Mouse (Mus musculus): Measurements from ENCODE around the gene Ccn1. TPM values are rescaled to one million over a fixed set of nuclear protein-coding genes. Genes with fewer than 3 reads are reported as not detected.

The Ccn1 gene
- total RNA-seq (2021), result 10 to 100 TPM; 18.1 to 23.3 TPM
- long read RNA-seq, experiment 1, transcript Ccn1-201 (5 exons, 2,019 nt), result major isoform, 6 of 10 reads
- long read RNA-seq, experiment 1, partial matches to known transcripts, result 1 of 10 reads
- long read RNA-seq, experiment 1, other reads (novel, unspliced or antisense), result 3 of 10 reads
- long read RNA-seq, experiment 2, transcript Ccn1-201 (5 exons, 2,019 nt), result major isoform, 14 of 22 reads
- long read RNA-seq, experiment 2, partial matches to known transcripts, result 3 of 22 reads
- long read RNA-seq, experiment 2, other reads (novel, unspliced or antisense), result 5 of 22 reads

DNA sequence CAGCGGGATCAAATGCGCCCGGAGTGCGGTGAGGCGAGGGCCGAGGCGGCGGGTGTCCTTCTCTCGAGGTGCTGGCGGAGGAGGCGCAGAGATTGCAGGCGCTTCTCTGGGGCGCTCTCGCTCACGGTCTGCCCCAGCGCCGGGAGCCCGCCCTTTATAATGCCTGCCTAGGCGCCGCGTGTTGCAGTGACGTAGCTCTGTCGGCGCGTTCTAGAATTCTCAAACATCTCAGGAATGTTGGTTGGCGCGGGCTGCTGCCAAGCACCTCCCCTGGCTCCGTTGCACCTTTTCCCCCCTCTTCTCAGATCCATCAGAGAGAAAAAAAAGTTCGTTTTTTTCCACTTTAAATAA is at the start of gene Ccn1:
Gene Ccn1, minus strand, starts transcription at position 130 of the 351 bp plus-strand sequence.
- intact Hi-C loops (cut with DNase I), result loop anchor here (5.0 to 10.0 kb wide), 2 partner anchors 77 to 255 kb away; no protein-coding TSS in a partner anchor
- DNase-seq, result peak; percentile 81 to 83

DNA sequence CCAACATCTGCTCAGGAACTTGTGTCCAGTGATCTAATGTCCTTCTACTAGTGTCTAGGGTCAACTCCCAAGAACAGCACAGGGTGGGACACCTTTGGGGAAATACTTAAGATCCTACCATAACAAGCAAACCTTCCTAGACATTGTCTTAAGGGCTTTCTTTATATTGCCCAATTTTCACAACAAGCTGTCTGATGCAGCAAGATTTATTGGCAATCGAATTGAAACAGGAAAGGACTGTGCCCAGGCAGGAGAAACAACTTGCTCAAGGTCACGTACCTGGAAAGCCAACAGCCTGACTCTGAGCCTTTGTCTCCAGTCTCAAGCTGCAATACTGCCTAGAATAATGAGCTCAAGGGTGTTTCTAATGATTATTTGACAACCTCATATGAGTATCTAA is 43.6 kb upstream of the Ccn1 start:
- intact Hi-C loops (cut with DNase I), result no loop called here
- no peak for DNase-seq

DNA sequence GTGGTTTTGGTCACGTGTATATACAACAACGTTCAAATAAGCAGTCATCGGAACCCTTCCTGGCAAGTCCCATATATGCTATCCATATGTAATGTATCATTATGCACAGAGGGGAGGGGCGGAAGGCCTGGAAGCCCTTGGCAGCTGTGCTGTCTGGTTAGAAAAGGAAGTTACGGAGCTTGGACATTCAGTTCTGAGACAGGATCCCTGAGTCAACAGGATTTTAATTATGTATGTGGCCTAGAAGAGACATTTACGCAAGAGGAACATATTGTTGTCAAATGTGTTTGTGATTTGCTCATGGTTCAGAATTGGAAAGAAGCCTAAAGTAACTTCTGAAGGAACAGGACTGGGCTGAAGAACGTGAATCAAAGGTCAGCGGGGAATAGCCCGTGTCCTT is 42.3 kb upstream of the Ccn1 start:
- DNase-seq, result no peak

DNA sequence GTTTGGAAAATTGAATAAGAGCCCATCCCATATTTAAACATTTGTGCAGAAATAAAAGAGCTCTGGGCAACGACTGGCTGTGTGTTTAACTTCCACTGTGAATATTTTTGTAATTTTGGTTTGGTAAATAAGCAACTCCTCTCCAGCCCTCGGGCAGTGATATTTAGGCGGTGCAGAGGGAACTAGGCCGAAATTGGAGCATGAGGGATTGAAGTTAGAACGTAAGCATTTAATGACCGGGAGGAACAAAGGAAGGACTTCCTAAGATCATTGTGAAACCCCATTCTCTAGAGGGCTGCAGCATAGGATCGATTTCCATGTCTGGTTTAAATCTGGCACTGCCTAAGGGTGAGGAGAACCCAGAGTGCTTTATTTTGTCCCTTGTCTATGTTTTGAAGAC is 41.6 kb upstream of the Ccn1 start:
- intact Hi-C loops (cut with DNase I), result no loop called here
- DNase-seq, result no peak

More for the DNA sequence above, 42.3 kb upstream of the Ccn1 start:
- intact Hi-C loops (cut with DNase I), result no loop called here

DNA sequence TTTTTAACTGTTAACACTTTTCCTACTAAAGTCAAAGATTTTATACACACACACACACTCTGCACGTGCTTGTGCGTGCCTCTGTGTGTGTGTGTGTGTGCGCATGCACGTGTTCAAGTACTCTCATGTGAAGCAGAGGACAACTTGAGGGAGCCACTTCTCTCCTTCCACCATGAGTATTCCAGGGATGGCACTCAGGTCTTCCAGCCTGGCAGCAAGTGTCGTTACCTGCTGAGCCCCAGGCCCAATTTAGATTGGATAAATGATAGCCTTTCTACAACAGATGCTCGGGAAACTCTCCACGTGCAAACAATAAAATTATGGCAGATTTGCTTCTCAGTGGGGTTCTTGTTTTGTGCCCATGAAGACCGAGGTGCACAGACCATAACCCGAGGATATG is 39.5 kb upstream of the Ccn1 start:
- intact Hi-C loops (cut with DNase I), result no loop called here
- DNase-seq, result no peak

DNA sequence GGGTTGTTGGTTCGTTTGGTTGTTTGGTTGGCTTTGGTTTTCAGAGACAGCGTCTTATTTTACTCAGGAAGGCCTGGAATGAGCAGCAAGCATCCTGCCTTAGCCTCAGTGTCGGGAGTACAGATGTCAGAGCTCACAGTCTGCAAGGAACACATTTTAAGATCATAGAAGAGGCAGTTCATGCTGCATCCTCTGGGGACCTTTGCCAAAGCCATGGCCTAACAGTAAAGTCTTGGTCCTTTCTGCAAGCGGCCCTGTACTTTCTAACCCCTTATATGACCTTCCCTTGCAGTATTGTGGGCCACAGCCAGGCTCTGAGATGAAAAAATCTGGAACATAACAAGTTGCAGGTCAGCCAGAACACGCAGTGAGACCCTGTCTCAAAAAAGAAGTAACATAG is 38.1 kb upstream of the Ccn1 start:
- no peak for DNase-seq
- intact Hi-C loops (cut with DNase I), result no loop called here

DNA sequence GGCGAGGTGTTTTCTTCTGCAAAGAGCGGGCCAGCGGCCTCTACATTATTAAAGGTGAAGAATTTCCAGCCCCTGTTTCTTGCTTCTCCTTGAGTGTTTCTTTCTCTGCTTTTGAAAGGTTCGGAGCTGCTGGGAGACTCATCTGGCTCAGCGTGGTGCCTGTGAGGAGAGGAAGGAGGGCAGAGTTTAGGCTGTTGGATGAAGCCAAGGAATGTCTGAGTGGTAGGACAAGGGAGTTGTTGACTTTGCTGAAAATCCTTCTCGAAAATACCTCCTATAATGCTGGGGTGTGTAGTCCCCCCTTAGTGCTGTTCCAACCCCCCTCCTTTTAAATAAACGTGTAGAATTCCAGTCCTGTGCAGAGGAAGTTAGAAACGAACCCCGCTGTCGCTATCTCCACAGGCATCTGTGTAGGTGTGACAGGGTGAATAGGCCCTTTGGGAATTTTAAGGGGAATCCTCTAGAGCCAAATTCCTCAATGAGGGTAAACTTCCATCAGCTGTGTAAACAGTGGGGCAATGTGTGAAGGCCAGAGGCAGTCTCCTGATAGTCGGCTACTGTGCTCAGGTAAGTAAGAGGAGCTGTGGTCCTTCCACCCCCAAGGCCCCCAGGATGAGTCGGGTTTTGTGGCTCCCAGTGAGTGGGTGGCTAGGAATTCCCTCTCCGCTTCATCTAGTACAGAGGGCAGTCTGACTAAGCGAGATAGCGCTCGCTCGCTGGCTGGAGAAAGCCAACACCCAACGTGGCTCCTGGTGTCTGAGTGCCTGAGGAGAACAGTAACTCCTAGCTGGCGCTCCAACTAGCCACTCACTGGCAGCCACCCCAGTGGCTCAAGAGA is 35.0 kb upstream of the Ccn1 start:
- intact Hi-C loops (cut with DNase I), result no loop called here
- peak; percentile 33 to 46 for DNase-seq

DNA sequence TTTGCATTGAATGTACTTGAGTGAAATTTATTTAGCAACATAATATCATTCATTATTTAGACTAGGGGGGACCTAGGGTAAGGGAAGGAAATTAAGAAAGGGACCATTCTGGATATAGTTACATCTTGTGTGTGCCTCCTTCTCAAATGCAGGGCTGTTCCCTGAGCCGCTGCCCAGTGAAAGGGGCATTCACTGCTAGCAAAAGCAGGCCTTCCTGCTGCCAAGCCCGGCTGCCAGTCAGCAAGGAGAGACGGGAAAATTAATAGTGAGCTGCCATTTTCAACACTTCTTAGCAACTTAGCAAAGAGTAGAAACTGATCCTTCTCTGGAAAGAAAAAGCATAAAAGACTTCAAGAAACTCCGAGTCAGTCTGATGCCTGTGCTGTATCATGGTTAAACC is 34.4 kb upstream of the Ccn1 start:
- intact Hi-C loops (cut with DNase I), result no loop called here
- no peak for DNase-seq

DNA sequence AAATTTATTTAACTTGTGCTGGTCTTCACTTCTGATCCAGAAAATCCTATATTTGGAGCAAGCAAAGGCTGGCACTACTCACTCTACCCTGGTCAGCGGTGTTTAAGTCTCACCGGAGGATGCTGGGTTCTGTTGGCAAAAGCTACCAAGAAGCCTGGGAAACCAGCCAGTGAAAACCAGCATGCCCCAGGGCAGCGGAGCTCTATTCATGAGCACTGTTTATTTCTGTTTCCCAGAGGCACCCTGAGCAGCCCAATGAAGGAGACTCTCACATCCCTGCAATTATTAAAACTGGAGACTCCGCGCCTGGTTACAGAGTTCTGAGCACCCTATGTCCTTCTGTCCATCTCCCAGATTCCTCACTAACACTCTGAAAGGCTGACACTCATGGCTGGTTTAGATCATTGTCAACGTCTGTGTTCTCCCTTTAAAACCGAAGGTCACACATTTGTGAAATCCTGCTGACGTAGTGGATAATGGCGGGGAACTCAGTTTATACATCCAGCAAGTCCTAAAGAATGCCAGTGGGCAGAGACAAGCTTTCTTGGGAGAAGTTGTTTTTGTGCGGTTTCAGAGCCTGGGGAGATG is 31.7 kb upstream of the Ccn1 start:
- intact Hi-C loops (cut with DNase I), result no loop called here
- no peak for DNase-seq

DNA sequence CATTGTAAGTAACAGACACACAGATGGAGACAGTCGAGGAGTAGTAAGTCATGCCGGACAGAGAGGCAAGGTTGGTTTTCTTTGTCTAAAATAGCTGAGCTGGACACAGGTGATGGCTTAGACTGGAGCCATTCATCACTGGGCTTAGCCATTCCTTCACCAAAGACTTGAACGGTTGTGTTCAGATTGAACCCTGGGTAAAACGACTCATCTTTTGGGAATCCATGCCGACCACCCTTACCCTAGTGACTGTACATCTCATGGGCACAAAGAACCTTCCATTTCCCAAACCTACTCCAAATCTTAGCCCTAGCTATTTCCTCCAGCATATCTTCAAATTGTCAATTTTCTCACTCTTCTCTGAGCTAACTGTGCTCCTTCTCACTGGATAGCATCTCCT is 30.9 kb upstream of the Ccn1 start:
- no peak for DNase-seq
- intact Hi-C loops (cut with DNase I), result no loop called here

DNA sequence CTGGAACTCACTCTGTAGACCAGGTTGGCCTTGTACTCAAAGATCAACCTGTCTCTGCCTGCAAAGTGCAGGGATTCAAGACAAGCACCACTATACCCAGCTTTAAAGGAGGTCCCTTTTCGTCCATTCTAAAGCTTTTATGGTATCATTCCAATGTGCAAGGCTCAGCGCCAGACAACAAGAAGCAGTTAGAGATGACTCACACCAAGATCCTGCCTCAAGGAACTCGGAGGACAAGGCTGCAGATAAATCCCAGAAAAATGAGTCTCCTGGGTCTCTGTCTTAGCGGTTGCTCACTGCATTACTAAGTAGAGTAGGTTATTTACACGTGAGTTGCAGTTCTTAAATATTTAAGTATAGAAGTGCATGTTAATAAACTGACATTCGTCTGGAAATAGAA is 26.4 kb upstream of the Ccn1 start:
- intact Hi-C loops (cut with DNase I), result no loop called here
- DNase-seq, result no peak

DNA sequence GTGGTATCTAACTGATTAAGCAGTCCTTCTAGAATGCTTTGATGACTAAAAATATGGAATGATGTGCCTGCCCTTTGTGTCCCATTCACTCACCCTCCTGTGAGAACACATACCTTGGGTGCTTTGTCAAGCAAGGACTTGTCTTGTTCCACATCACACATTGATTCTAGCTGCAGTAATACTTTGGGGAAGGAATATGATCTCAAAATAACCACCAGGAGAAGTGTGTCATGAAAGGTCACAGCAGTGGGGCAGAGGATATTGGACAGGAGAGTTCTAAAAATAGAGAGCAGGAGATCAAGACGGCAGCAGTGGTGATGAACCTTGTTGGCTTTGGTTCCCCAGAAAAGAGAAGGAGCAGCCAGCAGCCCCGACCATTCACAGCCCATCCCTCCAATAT is 25.0 kb upstream of the Ccn1 start:
- intact Hi-C loops (cut with DNase I), result no loop called here
- no peak for DNase-seq

DNA sequence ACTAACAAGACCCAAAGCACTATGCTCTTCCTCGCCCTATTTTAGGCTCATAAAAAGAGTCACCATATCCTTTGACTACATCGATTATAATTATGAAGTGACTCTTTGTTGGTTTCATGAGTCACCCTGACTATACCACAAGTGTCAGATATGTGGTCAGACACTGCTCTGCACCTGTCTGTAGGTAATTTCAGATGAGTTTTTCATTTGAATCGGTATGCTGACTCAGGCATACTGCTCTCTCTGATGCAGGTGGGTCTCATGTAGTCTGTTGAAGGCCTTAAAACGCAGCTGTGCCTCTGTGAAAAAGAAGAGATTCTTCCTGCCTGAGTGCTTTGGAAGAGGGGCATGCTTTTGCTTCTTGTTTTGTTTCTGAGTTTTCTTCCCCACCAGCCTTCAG is 16.6 kb upstream of the Ccn1 start:
- DNase-seq, result no peak
- intact Hi-C loops (cut with DNase I), result no loop called here

DNA sequence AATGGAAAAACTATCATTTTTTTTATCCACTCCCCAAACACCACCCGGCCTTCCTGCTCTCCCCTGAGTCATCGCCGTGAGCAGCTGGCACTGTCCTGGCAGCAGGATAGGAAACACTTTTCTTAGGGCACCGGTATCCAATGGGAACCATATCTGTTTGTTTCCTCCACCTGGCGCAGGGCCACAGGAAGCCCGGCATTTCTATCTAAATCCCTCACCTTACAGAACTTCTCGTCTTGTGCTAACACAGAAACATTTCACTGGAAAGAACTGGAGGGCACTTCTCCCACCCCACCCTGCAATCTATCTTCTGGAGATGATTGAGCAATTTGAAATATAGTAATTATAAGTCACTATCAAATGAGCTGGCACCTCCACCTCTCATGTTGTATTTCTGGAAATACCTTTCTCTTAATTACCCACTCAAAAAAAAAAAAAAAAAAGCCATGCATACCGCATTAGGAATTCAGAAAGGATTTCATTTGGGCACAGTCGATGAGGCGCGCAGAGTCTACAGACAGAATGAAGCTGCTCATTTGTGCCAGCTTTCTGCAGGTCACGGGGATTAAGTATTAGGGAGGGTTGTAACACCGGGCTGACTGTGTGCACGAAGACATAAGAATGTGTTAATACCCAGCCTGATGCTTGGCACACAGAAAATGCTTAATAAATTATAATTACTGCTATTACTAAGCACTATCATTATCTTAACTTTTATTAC is 7.4 kb upstream of the Ccn1 start:
- DNase-seq, result no peak
- intact Hi-C loops (cut with DNase I), result no loop called here

DNA sequence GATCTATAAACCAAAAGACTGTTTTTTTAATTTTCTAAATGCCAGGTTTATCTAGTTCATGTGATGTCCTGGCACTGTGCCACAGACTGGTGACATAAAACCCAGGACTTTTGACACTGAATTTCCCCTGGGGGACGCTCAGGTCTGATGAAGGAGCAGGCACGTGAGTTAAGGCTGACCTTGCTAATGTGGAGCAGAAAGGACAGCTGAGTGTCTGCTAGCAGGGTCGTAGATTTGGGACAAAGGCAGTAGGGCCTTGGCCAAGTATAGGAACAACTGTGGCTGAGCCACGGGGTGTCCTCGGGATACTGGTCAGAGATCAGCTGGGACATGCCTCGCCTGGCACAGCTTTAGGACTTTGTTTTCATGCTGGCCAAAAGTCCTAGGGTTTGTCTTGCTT is 5.2 kb upstream of the Ccn1 start:
- DNase-seq, result no peak
- intact Hi-C loops (cut with DNase I), result no loop called here

DNA sequence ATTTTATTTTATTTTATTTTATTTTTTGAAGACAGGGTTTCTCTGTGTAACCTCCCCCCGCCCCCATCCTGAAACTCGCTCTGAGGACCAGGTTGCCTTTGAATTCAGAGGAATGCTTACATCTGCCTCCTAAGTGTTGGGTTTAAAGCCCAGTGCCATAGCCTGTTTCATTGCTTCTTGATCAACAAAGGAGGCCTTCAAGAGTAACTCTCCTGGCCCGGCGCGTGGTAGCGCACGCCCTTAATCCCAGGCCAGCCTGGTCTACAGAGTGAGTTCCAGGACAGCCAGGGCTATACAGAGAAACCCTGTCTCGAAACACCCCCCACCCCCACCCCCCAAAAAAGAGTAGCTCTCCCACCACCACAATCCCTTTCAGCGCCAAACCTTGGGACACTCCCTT is 4.2 kb upstream of the Ccn1 start:
- no peak for DNase-seq
- intact Hi-C loops (cut with DNase I), result no loop called here

DNA sequence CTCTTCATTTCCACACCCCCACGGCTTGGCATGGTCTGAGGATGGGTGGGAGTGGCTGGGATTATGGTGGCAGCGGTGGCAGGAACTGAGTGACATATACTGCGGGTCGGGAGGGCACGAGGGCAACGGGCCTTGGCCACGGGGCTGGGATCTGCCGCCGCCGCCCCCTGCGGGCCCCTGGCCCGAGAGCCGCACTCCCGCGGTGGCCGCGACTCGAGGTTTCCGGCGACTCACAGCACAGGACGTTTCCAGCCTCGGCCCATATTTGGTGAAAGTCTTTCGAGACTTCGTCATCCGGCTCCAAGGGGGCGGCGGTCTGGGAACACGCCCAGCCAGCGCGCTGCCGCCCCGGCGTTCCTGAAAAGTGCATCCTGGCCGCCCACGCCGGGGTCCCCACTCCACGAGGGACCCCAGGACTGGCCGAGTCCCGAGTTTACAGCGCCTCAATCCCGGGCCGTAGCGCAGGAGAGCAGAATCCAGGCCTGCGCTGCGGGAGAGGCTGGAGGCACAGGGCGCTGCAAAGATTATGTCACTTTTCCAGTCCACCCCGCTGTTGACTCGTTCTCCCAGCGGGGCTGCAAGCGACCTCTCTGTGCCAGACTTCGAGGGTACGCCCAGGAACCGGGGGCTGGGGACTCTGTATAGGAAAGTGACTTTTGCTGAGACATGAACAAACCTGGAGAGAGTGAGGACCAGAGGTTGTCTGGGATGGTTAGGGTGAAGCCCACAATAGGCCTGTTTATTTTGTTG is 3.6 kb upstream of the Ccn1 start:
- intact Hi-C loops (cut with DNase I), result no loop called here

DNA sequence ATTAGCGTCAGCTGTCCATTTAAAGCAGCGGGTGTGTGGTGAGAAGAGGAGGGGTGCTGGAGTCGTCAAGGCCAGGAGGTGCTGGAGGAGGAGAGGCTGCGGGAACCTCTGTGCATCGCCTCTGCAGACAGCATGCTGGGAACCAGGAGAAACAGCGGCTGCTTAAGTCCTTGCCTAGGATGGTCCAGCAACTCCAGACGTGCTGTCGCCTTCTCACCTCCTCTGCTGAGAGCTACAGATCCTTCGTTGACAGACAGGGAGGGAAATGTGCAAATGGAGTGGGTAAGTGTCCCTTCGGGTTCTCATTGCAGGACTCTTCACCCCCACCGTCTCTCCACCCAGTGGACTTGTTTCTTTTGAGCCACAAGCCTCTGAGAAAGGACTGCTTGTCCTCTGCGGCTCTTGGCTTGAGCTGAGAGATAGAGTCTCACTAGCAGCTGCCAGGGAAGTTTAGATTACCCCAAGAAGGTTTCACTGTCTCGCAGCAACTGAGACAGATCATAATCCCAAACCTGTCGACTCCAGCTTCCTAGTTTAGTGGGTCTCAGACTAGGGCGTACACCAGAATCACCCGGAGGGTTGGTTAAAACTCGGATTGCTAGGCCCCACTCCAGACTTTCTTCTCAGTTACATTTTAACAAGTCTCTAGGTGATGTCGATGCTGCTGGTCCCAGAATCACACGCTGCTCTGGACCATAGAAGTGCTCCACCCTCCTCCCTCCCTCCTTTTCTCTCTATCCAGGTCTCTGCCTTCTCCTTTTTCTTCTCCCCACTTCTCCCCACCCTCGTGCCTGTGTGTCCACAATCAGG is 2.7 kb upstream of the Ccn1 start:
- DNase-seq, result peak; percentile 34 to 38
- intact Hi-C loops (cut with DNase I), result no loop called here

More for the DNA sequence above, 3.6 kb upstream of the Ccn1 start:
- peak; percentile 54 to 69 for DNase-seq

DNA sequence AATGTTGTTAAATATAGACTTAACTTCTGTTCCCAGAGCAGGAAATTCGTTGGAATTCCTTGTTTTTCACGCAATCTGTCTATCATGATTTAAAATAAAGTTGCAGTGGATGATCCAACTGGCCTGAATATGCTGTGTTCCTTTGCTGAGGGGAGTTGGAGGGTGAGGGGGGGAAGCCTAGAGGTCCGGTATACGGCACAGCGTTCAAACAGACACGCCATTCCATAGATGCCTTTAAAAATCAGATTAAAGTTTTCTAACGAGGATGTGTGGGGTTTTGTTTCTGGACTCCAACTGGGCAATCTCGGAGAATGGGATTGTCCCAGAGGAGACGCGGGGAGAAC is 2.2 kb upstream of the Ccn1 start:
- no peak for DNase-seq
- intact Hi-C loops (cut with DNase I), result no loop called here
